Mouse (Mus musculus) forebrain, embryonic 10.5 days (tissue): ENCODE data around the gene Sox5. TPM values are rescaled to one million over a fixed set of nuclear protein-coding genes. Genes with fewer than 3 reads are reported as not detected.

ENCODE experiments used
- DNase-seq: peaks from one replicate; pipeline ENCODE4 v3.0.0-alpha.2; 2017; ENCODE audit warnings: low spot score; ENCODE audit errors: extremely low spot score
- H3K27ac ChIP-seq: fragments of 300-500 bp; sonication (generic); 2 replicates; pipeline ENCODE4 v1.5.1; 2016; ENCODE audit warnings: mild to moderate bottlenecking
- H3K27me3 ChIP-seq: fragments of 300-500 bp; sonication (generic); 2 replicates; pipeline ENCODE4 v1.6.1; 2016; ENCODE audit warnings: mild to moderate bottlenecking; ENCODE audit not compliant: poor library complexity, severe bottlenecking
- H3K36me3 ChIP-seq: fragments of 300-500 bp; sonication (generic); replicated peaks from 2 replicates; pipeline ENCODE4 v1.6.1; 2016; ENCODE audit warnings: mild to moderate bottlenecking, moderate library complexity
- H3K4me1 ChIP-seq: fragments of 300-500 bp; sonication (generic); 2 replicates; pipeline ENCODE4 v1.6.1; 2016
- H3K4me3 ChIP-seq: fragments of 300-500 bp; sonication (generic); 2 replicates; pipeline ENCODE4 v1.5.1; 2016; ENCODE audit warnings: mild to moderate bottlenecking, moderate library complexity
- H3K9me3 ChIP-seq: fragments of 300-500 bp; sonication (generic); 2 replicates; pipeline ENCODE4 v1.6.1; 2016; ENCODE audit warnings: mild to moderate bottlenecking, moderate library complexity
- WGBS: fragments of 180-500 bp; shearing (Covaris S2); methylation state at CpG from one replicate; pipeline ENCODE4 v1.1.7; 2016; 5-methylcytosine and 5-hydroxymethylcytosine counted together
- polyA plus RNA-seq: library from polyadenylated mRNA; unstranded; fragments of >200 nt; fragmentation: Nextera tagmentation; extraction: Ambion mirVana; gene quantifications from 2 replicates; pipeline ENCODE4 v1.2.1, GENCODE M21; 2016

Sox5 gene
- polyA plus RNA-seq, 1 experiment from 2014 or later: 66.2 TPM

DNA sequence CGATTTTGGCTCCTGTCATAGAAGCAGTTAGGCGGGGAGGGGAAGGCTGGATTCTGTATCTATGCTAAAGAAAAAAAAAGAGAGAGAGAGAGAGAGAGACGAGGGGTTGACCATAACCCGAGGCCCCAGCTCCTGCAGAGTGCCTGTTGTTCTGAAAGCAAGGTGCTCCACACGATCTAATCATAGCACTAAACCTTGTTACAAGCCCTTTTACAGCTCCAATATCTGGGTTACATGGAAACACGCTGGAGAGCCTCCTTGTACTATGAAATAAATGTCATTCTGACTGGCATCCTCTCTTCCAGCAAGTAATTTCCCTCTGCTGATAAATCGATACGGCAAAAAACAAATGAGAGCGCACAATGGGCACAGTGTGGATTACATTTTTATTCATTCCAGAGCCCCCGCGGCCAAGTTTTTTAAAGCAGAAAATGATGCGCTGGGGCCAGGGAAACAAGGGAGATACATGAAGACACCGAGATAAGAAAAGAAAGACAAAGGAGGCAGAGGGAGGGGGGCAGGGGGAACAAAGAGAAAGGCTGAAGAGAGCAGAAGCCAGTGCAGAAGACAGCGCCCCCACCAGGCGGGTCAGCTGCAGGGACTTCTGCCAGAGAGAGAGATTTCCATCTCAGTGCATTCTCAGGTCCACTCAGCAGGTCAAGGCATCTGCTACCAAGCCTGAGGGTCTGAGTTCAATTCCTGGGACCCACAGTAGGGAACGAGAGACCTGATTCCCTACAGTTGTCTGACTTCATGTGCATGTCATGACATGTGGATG is 304.3 kb downstream of the Sox5 start:
- no peak for DNase-seq
- Histone ChIP-seq H3K4me3 (no peak overlapping the region), H3K27me3 (peaks cover 21% of the 10 kb centered on the region), H3K9me3 (peaks cover 6% of the 10 kb centered on the region), H3K36me3 (no peaks in the 10 kb centered on the region), H3K27ac (no peak overlapping the region), H3K4me1 (peaks cover 47% of the 10 kb centered on the region)
- 76% methylated on average over 16 of the region's 16 CpGs for WGBS

DNA sequence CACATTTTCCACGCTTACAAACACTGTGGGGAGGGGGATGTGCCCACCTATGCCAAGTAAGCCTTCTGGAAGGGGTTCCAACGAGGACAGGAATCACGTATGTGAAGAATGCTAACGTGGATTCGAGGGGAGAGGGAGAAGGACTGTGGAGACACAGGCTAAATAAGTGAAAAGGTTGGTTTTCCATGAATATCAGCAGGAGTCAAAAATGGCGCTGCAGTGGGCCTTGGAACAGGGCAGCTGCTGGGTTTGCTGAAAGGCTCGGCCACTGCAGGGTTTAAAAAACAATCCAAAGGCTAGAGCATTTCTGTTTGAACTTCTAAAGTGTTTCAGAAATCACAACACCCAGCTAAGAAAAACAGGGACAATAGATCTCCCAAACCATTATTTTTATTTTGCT is 308.3 kb downstream of the Sox5 start:
- no peak overlapping the region for H3K4me3 ChIP-seq
- H3K9me3 ChIP-seq: peaks cover 6% of the 10 kb centered on the region
- H3K4me1 ChIP-seq: peaks cover 13% of the 10 kb centered on the region
- no peak overlapping the region for H3K27ac ChIP-seq
- no peaks in the 10 kb centered on the region for H3K36me3 ChIP-seq
- WGBS: 79% methylated on average over 7 of the region's 7 CpGs
- no peak for DNase-seq
- no peaks in the 10 kb centered on the region for H3K27me3 ChIP-seq

DNA sequence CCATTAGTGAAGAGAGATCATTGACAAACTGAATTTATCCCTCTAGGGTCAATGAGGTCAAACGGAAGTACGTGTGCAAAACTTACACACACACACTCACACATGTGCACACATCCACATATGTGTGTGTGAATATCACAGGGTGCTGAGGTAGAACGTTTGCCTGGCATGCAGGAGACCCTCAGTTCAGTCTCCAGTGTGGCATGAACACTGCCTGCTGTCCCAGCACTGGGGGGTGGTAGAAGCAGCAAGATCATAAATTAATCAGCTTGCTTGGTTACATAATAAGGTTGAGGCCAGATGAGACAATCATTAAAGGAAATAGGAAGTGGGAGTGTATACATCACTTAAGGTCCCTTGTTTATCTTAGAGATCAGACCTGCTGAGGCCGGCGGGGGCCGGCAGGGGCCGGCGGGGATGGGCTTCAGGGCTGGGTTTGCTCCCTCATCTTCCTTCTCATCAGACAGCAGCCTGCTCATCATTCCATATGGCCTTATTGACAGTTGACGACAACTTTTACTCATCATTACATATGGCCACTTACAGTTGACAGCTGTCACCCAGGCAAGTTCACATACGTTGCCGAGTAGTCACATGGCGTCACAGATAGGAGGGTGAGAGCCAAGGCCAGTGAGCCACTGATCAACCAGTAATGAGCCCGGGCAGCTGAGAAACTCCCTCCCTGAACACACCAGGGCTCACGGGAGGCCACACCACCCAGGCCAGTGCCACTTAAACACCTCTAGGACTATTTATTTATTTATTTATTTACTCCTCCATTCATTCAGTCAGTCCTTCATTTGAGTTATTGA is 309.5 kb downstream of the Sox5 start:
- DNase-seq: no peak
- H3K27ac ChIP-seq: no peak overlapping the region
- 88% methylated on average over 14 of the region's 14 CpGs for WGBS
- H3K27me3 ChIP-seq: no peaks in the 10 kb centered on the region
- peaks cover 6% of the 10 kb centered on the region for H3K9me3 ChIP-seq
- no peaks in the 10 kb centered on the region for H3K36me3 ChIP-seq
- H3K4me1 ChIP-seq: peaks cover 7% of the 10 kb centered on the region
- H3K4me3 ChIP-seq: no peak overlapping the region

DNA sequence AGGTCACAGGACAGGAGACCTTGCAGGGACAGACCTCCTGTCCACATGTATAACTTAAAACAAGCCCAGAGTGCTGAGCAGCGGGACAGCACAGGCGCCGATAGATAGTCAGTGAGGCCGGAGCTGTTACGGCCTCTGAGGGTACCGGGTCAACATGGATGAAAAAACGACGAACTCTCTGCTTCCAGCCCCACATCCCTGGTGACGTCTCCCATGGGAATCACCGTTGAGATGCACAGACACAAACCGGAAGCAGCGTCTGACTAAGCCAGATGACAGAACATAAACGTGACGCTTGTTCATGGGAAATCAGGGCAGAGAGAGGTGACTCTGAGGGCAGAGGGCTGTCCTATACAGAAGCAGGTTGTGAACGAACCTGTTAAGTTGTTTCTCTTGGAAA is 315.1 kb downstream of the Sox5 start:
- 85% methylated on average over 15 of the region's 15 CpGs for WGBS
- DNase-seq: no peak
- no peak overlapping the region for H3K27ac ChIP-seq
- no peak overlapping the region for H3K4me3 ChIP-seq
- no peaks in the 10 kb centered on the region for H3K4me1 ChIP-seq
- H3K36me3 ChIP-seq: no peaks in the 10 kb centered on the region
- peaks cover 7% of the 10 kb centered on the region; the same call in 1 of the 2 replicates for H3K27me3 ChIP-seq
- H3K9me3 ChIP-seq: no peaks in the 10 kb centered on the region

DNA sequence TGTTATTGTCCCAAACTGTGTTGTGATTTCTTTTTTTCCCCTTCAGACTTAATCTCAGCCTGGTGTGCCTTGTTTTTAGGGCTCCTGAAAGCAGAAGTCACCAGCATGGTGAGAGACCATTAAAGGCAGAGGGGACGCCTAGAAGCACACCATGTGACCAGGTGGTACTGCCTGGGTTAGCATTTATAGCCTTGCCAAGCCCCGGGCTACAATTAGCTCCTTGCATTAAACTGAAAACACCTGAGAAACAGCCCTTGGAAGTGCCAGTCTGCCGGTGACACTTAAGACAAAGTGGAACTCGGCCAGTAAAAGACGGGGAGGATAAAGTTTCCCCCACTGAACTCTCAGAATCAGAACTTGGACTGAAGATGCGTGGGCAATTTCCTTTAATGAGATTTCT is 318.1 kb downstream of the Sox5 start:
- H3K27ac ChIP-seq: no peak overlapping the region
- DNase-seq: no peak
- H3K4me3 ChIP-seq: no peak overlapping the region
- no peaks in the 10 kb centered on the region for H3K9me3 ChIP-seq
- peaks cover 15% of the 10 kb centered on the region for H3K27me3 ChIP-seq
- peaks cover 9% of the 10 kb centered on the region; the same call in 1 of the 2 replicates for H3K4me1 ChIP-seq
- 78% methylated on average over 6 of the region's 6 CpGs for WGBS
- H3K36me3 ChIP-seq: no peaks in the 10 kb centered on the region

DNA sequence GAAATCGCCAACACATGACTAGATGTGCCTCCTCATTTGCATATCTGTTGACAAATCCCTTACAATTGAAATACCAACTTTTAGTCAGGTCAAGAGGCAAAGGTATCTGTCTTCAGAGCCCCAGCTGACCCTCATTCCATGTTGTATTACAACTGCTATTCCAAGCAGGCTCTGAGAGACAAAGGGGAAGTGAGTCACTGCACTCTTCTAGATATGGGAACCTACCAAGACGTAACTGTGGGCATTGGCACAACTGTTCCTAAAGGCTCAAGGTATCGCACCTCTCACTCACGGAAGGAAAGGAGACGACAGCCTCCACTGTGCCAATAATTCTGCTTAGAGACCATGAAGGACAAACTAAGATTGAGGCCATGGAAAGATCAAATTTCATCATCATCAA is 318.5 kb downstream of the Sox5 start:
- H3K4me3 ChIP-seq: no peak overlapping the region
- H3K9me3 ChIP-seq: no peaks in the 10 kb centered on the region
- H3K27ac ChIP-seq: no peak overlapping the region
- WGBS: 91% methylated on average over 5 of the region's 5 CpGs
- peaks cover 9% of the 10 kb centered on the region; the same call in 1 of the 2 replicates for H3K4me1 ChIP-seq
- peaks cover 18% of the 10 kb centered on the region for H3K27me3 ChIP-seq
- no peak for DNase-seq
- no peaks in the 10 kb centered on the region for H3K36me3 ChIP-seq

DNA sequence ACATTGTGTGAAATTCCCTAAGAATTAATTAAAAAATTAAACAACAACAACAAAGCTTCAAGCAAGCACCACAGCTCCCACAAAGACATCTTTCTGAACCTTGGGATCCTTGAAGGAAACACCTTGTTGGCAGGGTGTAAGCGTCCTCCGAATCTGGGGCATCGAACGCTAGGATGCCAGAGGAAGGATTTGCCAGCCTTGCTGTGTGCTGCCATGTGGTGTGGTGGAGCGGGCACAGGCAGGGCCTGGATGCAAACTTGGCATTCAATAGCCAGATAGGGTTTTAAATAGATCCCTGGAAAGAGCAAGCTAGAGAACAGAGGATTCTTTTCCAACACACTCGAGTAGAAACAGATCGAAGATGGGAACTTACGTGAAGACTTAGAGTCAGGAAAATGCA is 322.3 kb downstream of the Sox5 start:
- H3K27ac ChIP-seq: no peak overlapping the region
- WGBS: 95% methylated on average over 8 of the region's 8 CpGs
- H3K27me3 ChIP-seq: peaks cover 43% of the 10 kb centered on the region
- peaks cover 21% of the 10 kb centered on the region for H3K4me1 ChIP-seq
- H3K36me3 ChIP-seq: no peaks in the 10 kb centered on the region
- H3K4me3 ChIP-seq: no peak overlapping the region
- no peak for DNase-seq
- H3K9me3 ChIP-seq: no peaks in the 10 kb centered on the region

DNA sequence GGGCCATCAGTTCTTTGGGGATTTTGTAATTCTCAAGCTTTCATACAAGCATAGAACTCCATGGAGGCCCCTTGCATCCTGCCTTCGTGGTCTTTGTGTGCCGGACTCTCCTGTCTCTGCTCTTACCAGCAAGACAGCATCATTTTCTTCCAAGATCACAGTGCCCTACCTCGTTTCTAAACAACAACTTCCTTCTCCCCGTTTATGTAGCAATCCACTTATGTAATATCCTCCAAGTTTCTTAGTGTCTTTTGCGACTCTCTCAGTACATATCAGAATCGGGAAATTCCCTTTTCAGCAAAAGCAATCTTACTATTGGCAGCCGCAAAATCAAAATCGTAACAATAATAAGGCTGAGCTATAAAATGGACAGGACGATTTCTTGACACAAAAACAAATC is 324.3 kb downstream of the Sox5 start:
- Histone ChIP-seq H3K27me3 (peaks cover 55% of the 10 kb centered on the region), H3K4me1 (peaks cover 41% of the 10 kb centered on the region), H3K9me3 (no peaks in the 10 kb centered on the region), H3K4me3 (no peak overlapping the region), H3K36me3 (no peaks in the 10 kb centered on the region), H3K27ac (no peak overlapping the region)
- no peak for DNase-seq
- WGBS: 94% methylated on average over 9 of the region's 9 CpGs

DNA sequence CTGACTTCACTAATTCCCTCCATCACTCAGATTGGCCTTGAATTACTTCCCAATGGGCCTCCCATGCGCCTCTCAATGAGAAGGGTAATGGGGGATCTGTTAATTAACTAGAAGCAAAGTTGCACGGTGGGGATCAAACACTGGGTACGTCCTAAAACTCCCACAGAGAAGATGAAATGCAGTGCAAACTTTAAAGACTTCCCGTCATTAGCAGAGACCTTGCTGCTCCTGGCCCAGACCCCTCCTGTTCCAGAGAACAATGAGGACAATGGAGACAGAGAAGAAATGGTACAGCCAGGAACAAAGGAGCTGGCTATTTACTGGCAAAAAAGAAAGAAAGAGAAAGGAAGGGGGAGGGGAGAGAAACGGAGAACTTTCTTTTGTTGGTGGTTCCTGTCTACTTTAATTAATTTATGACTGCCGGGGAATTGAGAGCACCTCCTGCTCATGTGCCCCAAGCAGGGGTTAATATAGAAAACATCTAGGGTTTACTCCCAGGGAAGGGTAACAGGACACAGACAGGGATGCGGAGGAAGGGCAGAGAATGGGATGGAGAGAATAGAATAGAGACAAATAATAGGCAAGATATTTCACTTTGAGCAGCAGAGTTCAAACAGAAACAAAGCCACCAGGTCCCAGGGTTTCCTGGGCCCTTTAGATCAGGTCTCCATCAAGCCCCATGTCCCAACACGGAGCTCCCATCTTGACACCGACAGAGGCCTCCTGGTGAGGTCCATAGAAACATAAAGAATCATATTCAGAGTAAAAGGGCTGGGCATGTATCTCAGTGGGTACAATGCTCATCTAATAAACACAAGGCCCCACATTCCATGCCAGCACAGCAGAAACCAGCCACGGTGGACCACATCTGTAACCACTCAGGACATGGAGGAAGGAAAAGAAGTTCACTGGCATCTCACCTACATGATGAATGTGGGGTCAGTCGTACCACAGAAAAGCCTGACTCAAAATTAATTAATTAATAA is 327.2 kb downstream of the Sox5 start:
- Histone ChIP-seq H3K36me3 (no peaks in the 10 kb centered on the region), H3K4me1 (peaks cover 34% of the 10 kb centered on the region), H3K9me3 (no peaks in the 10 kb centered on the region), H3K4me3 (peak overlapping the region; percentile 19; the same call in 1 of the 2 replicates), H3K27me3 (peaks cover 70% of the 10 kb centered on the region), H3K27ac (peak overlapping the region; percentile 66)
- peak; percentile 57 for DNase-seq
- 20% methylated on average over 11 of the region's 11 CpGs for WGBS

DNA sequence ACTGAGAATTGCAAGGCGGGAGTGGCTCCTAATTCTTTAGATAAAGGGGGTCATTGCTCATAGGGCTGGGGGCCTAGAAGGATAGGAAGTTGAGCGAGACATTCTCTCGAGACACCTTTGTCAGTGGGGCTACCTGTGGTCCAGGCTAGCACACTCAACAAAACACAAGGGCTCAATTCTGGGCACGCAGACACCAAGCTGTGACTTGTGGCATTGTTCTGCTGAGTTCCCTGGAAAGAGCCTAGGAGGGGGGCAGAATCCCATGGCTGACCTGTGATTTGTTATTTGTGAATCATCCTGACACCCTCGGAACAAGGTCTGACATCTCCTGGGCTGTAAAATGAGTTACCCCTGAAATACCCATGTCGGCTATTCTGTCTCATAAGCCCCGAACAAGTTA is 328.2 kb downstream of the Sox5 start:
- Histone ChIP-seq H3K4me1 (peaks cover 34% of the 10 kb centered on the region), H3K27me3 (peaks cover 70% of the 10 kb centered on the region), H3K27ac (peak overlapping the region; percentile 21), H3K4me3 (no peak overlapping the region), H3K9me3 (no peaks in the 10 kb centered on the region), H3K36me3 (no peaks in the 10 kb centered on the region)
- DNase-seq: peak; percentile 28
- WGBS: 19% methylated on average over 7 of the region's 7 CpGs

DNA sequence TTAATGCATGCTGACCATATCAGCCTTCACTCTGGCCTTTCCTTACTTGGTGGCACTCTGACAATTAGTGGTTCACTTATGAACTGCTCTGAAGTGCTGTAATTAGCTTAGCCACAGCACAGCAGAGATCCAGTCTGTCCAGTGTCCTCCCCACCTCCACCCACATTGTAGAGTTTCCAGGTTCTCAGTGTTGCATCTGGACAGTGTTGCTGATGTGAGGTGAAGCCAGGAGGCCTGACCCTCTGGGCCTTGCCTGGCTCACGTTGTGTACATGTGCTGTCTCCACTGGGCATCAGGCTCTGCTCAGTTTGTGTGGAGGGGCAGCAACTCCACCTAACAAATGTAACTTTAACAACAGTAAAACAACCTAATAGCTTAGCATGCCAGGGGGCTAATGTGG is 328.6 kb downstream of the Sox5 start:
- H3K4me1 ChIP-seq: peaks cover 34% of the 10 kb centered on the region
- 22% methylated on average over 1 of the region's 1 CpGs for WGBS
- H3K4me3 ChIP-seq: no peak overlapping the region
- H3K36me3 ChIP-seq: no peaks in the 10 kb centered on the region
- no peak for DNase-seq
- H3K9me3 ChIP-seq: no peaks in the 10 kb centered on the region
- H3K27ac ChIP-seq: peak overlapping the region; percentile 21
- peaks cover 69% of the 10 kb centered on the region for H3K27me3 ChIP-seq

DNA sequence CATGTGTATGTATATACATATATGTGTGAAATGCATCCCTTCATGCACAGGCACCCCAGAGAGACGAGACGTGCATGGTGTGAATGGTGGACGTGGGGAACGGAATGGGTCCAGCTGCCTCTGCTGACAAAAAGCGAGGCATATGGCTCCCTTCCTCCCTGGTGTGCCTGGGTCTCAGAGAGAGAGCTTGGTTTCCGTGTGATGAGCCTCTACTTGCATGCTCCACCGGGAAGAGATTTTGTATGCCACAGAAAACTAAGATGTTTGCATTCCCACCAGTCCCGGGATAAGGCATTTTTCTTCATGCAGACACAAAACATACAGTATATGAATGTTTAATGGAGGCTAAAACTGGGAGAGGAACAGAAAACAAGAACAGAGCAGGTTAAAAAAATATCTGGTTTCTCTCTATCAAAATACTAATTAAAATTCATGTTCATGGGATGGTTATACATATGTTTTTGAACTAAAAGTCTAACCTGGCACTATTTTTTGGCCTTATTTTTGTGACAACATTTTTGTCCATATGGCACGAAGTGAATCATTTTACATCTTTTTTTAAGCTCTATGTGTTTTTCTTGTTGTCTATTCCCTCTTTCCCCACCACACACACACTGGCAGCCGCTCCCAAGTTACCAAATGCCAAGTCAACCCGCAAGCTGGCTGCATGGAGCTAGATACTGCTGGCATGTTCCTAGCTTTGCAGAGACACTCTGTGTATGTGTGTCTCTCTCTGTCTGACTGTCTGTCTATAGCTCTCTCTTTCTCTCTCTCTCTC is 329.4 kb downstream of the Sox5 start:
- Histone ChIP-seq H3K27ac (0 out of 2 replicates have a peak overlapping the region, but pooled peaks have one; percentile 21), H3K4me1 (peaks cover 34% of the 10 kb centered on the region), H3K4me3 (no peak overlapping the region), H3K27me3 (peaks cover 63% of the 10 kb centered on the region), H3K36me3 (no peaks in the 10 kb centered on the region), H3K9me3 (no peaks in the 10 kb centered on the region)
- 88% methylated on average over 11 of the region's 11 CpGs for WGBS
- DNase-seq: no peak
